Mouse (Mus musculus): ENCODE measurements at regions not wholly inside any gene's neighbourhood (a gene's known extent, or its start where the extent isn't known, plus 50 kb on each side); places are given as distances from the start of the nearest gene placed in this dataset.

DNA sequence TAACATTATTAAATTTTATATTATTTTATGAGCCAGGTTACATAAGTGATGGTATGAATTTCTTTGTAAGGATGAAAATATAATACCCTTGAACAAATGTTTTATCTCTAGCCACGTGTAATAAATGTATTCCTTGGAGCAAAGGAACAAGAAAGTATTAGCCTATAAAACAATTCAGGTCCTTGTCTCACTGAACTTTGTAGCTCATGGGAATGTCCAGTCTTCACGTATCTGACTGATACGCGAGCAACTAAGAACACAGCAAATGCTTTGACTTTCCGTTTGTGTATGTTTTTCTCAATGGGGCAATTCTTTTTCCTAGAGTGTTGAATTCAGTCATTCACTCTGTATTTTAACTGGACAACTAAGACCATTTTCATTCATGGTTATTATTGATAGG is 216.9 kb upstream of the Mettl25 start:
- peak; percentile 51; the same call in 1 of the 2 replicates for ATAC-seq
- no peaks in the 10 kb centered on the region for H3K27me3 ChIP-seq (replicated peaks)
- H3K36me3 ChIP-seq: no peaks in the 10 kb centered on the region
- no peak overlapping the region for H3K4me3 ChIP-seq (replicated peaks)
- H3K4me2 ChIP-seq (replicated peaks): no peak overlapping the region
- no peaks in the 10 kb centered on the region for H3K9me3 ChIP-seq
- no peaks in the 10 kb centered on the region for H3K4me1 ChIP-seq (replicated peaks)
- no peak overlapping the region for H3K9ac ChIP-seq
- no peak overlapping the region for H3K27ac ChIP-seq
- WGBS: 71% methylated on average over 5 of the region's 5 CpGs

DNA sequence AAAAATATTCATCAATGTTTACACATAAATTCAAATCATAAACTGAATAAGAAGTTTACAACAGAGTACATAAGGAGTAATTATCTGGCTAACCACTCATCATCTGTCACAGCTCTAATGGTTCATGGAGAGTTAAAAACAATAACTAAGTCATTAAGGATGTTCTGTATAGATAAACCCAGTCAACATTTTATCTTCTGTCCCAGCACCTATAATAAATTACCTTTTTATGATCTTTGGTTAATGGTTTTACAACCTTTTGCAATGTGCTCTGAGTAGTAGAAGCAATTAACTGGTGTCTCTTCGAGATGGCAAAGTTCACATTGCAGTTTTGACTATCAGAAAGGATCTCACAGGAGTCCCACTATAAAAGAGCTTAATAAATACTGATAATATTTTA is 197.3 kb upstream of the Mettl25 start:
- Histone ChIP-seq H3K9ac (no peak overlapping the region), H3K36me3 (no peaks in the 10 kb centered on the region), H3K27me3 (replicated peaks) (no peaks in the 10 kb centered on the region), H3K9me3 (no peaks in the 10 kb centered on the region), H3K4me3 (replicated peaks) (no peak overlapping the region), H3K4me2 (replicated peaks) (no peak overlapping the region), H3K27ac (no peak overlapping the region), H3K4me1 (replicated peaks) (no peaks in the 10 kb centered on the region)
- ATAC-seq: peak; percentile 89
- 13% methylated on average over 1 of the region's 1 CpGs for WGBS

GRCm38 (mm10) chr10:106038033-106038432 is 196.9 kb upstream of the Mettl25 start:
- Histone ChIP-seq H3K9ac (no peak overlapping the region), H3K36me3 (no peaks in the 10 kb centered on the region), H3K27me3 (replicated peaks) (no peaks in the 10 kb centered on the region), H3K4me1 (replicated peaks) (no peaks in the 10 kb centered on the region), H3K27ac (no peak overlapping the region), H3K4me2 (replicated peaks) (no peak overlapping the region), H3K9me3 (no peaks in the 10 kb centered on the region), H3K4me3 (replicated peaks) (no peak overlapping the region)
- WGBS: 69% methylated on average over 2 of the region's 2 CpGs
- ATAC-seq: peak; percentile 16; the same call in 1 of the 2 replicates

DNA sequence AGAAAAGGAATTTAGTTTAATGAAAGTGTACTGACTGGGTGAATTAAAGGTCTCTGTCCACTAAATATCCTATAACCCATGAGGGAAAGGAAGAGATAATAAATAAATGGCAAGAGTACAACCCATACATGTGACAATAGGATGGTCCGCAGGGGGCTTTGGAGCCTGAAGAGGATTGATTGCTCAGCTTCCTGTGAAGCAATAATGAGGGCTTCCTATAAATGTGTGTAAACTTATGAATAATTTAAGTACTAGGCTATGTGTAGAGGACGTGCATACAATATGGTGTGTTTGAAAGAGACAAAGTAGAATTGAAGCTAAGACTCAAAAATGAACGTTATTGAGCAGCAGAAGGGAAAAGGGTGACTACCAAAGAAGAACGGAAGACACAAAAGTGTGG is 192.2 kb upstream of the Mettl25 start:
- ATAC-seq: no peak
- 84% methylated on average over 4 of the region's 4 CpGs for WGBS
- H3K4me3 ChIP-seq (replicated peaks): no peak overlapping the region

DNA sequence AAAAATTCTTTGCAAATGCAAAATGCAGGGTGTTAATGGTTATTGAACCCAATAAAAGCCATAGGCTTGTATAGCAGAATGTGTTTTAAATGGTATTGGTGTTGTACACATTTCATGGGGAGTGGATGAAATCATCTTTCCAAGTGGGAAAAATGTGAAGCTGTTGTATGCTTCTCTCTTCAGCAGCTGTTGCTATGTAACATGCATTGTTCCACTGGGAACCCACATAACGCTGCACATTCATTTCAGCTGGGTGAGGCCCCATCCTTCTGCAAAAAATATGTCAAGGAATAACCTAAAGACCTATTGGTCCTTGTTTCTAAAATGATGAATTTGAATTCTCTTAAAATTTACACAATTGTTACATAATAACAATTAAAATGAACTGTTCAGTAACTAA is 183.5 kb upstream of the Mettl25 start:
- Histone ChIP-seq H3K4me2 (replicated peaks) (no peak overlapping the region), H3K4me3 (replicated peaks) (no peak overlapping the region), H3K36me3 (no peaks in the 10 kb centered on the region), H3K27me3 (replicated peaks) (no peaks in the 10 kb centered on the region), H3K9ac (no peak overlapping the region), H3K27ac (no peak overlapping the region), H3K9me3 (no peaks in the 10 kb centered on the region), H3K4me1 (replicated peaks) (no peaks in the 10 kb centered on the region)
- ATAC-seq: no peak
- WGBS: 88% methylated on average over 1 of the region's 1 CpGs

More for the DNA sequence above, 192.2 kb upstream of the Mettl25 start:
- Histone ChIP-seq H3K4me2 (replicated peaks) (no peak overlapping the region), H3K9me3 (no peaks in the 10 kb centered on the region), H3K36me3 (no peaks in the 10 kb centered on the region), H3K27me3 (replicated peaks) (no peaks in the 10 kb centered on the region), H3K27ac (no peak overlapping the region), H3K9ac (no peak overlapping the region), H3K4me1 (replicated peaks) (no peaks in the 10 kb centered on the region)

DNA sequence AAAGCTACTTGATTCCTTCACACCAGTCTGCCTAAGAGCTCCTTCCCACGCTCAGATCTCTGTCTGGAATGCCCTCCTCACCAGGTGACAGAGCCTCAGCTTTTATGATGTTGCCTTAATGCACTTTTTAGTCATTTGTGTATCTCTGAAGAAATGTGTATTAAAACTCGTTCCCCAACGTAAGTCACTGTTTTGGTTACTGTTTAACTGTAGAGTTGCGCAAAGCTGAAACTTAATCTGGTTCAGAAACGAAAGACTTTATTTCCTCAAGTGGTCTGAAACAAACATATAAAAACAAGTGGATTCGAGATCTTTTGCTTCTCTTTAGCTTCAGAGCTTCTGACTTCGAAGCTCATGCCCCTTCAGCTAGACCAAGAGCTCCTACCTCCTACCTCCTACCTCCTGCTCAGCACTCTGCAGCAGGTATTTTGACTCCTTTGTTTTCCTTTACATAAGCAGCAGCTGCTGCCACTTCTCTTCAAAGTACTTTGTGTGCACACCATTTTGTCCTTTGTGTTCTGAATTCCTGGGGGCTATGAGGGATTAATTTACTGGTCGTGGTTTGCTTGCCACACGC is 182.5 kb upstream of the Mettl25 start:
- H3K4me1 ChIP-seq (replicated peaks): no peaks in the 10 kb centered on the region
- WGBS: 47% methylated on average over 9 of the region's 9 CpGs
- H3K4me2 ChIP-seq (replicated peaks): no peak overlapping the region
- H3K27me3 ChIP-seq (replicated peaks): no peaks in the 10 kb centered on the region
- no peak overlapping the region for H3K9ac ChIP-seq
- peak; percentile 80 for ATAC-seq
- H3K27ac ChIP-seq: peak overlapping the region; percentile 72
- H3K4me3 ChIP-seq (replicated peaks): no peak overlapping the region
- no peaks in the 10 kb centered on the region for H3K9me3 ChIP-seq
- no peaks in the 10 kb centered on the region for H3K36me3 ChIP-seq

- 85% methylated on average over 1 of the region's 1 CpGs for WGBS
These were observed 174.8 kb upstream of the Mettl25 start for GRCm38 (mm10) chr10:106015965-106016364.

GRCm38 (mm10) chr10:106015436-106015835 is 174.3 kb upstream of the Mettl25 start:
- 67% methylated on average over 1 of the region's 1 CpGs for WGBS
- no peaks in the 10 kb centered on the region for H3K27me3 ChIP-seq (replicated peaks)
- no peaks in the 10 kb centered on the region for H3K4me1 ChIP-seq (replicated peaks)
- H3K27ac ChIP-seq: no peak overlapping the region
- H3K36me3 ChIP-seq: no peaks in the 10 kb centered on the region
- peak; percentile 74 for ATAC-seq
- no peak overlapping the region for H3K9ac ChIP-seq
- no peak overlapping the region for H3K4me2 ChIP-seq (replicated peaks)
- H3K9me3 ChIP-seq: no peaks in the 10 kb centered on the region
- H3K4me3 ChIP-seq (replicated peaks): no peak overlapping the region

More at GRCm38 (mm10) chr10:106015965-106016364, 174.8 kb upstream of the Mettl25 start:
- Histone ChIP-seq H3K4me3 (replicated peaks) (no peak overlapping the region), H3K27me3 (replicated peaks) (no peaks in the 10 kb centered on the region), H3K9ac (no peak overlapping the region), H3K9me3 (no peaks in the 10 kb centered on the region), H3K4me1 (replicated peaks) (no peaks in the 10 kb centered on the region), H3K27ac (no peak overlapping the region), H3K36me3 (no peaks in the 10 kb centered on the region), H3K4me2 (replicated peaks) (no peak overlapping the region)
- ATAC-seq: peak; percentile 53; the same call in 1 of the 2 replicates

- Histone ChIP-seq H3K9me3 (no peaks in the 10 kb centered on the region), H3K27ac (no peak overlapping the region), H3K4me1 (replicated peaks) (no peaks in the 10 kb centered on the region), H3K36me3 (no peaks in the 10 kb centered on the region), H3K9ac (no peak overlapping the region), H3K4me3 (replicated peaks) (no peak overlapping the region), H3K4me2 (replicated peaks) (no peak overlapping the region), H3K27me3 (replicated peaks) (no peaks in the 10 kb centered on the region)
- 65% methylated on average over 2 of the region's 2 CpGs for WGBS
- ATAC-seq: no peak
These were observed 169.0 kb upstream of the Mettl25 start for GRCm38 (mm10) chr10:106010131-106010530.

- Histone ChIP-seq H3K9me3 (no peaks in the 10 kb centered on the region), H3K9ac (no peak overlapping the region), H3K4me1 (replicated peaks) (no peaks in the 10 kb centered on the region), H3K4me3 (replicated peaks) (no peak overlapping the region), H3K36me3 (no peaks in the 10 kb centered on the region), H3K4me2 (replicated peaks) (no peak overlapping the region), H3K27ac (no peak overlapping the region), H3K27me3 (replicated peaks) (no peaks in the 10 kb centered on the region)
- WGBS: 86% methylated on average over 4 of the region's 4 CpGs
- ATAC-seq: no peak
These were observed 166.2 kb upstream of the Mettl25 start for GRCm38 (mm10) chr10:106007331-106007730.

GRCm38 (mm10) chr10:106006861-106007260 is 165.7 kb upstream of the Mettl25 start:
- no peaks in the 10 kb centered on the region for H3K9me3 ChIP-seq
- WGBS: 87% methylated on average over 10 of the region's 10 CpGs
- no peaks in the 10 kb centered on the region for H3K27me3 ChIP-seq (replicated peaks)
- no peaks in the 10 kb centered on the region for H3K36me3 ChIP-seq
- H3K9ac ChIP-seq: no peak overlapping the region
- no peak overlapping the region for H3K4me3 ChIP-seq (replicated peaks)
- no peaks in the 10 kb centered on the region for H3K4me1 ChIP-seq (replicated peaks)
- no peak overlapping the region for H3K4me2 ChIP-seq (replicated peaks)
- ATAC-seq: no peak
- no peak overlapping the region for H3K27ac ChIP-seq

DNA sequence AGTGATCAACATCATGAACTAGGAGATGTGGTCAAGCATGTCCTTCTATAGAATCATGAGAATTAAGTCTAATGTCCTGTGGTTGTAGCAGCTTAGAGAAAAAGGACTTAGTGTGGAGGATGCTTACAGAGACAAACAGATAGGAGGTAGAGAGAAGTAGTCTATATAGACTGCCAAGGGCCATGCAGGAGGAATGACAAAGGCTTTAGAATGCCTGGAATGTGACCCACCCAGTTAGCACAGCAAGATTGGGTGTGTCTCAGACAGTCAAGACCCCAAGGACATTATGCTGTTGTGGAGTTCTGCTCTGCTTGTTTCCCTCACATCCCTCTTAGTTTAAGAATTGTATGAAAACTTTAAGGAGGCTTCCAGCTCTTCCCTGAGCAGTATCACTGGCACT is 164.9 kb upstream of the Mettl25 start:
- Histone ChIP-seq H3K27ac (no peak overlapping the region), H3K36me3 (no peaks in the 10 kb centered on the region), H3K27me3 (replicated peaks) (no peaks in the 10 kb centered on the region), H3K9ac (no peak overlapping the region), H3K9me3 (no peaks in the 10 kb centered on the region), H3K4me1 (replicated peaks) (no peaks in the 10 kb centered on the region), H3K4me3 (replicated peaks) (no peak overlapping the region), H3K4me2 (replicated peaks) (no peak overlapping the region)
- ATAC-seq: no peak

DNA sequence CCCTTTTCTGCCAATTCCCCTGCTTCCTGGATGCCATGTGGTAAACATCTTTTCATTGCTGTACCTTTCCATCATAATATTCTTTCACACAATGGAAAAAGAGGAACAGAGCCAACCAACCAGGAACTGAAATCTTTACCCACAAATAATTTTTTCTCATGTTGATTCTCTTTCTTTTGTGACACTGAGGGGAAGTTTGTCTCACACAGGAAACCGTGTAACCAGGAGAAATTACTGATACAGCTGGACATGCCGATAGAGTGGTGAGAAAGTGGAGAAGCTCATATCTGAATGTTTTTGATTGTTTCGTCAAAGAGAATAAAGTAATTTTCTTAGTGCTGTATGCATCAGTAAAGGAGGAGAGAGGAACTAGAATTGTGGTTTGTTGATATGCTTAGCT is 116.3 kb upstream of the Mettl25 start:
- Histone ChIP-seq H3K27me3 (replicated peaks) (no peaks in the 10 kb centered on the region), H3K4me2 (replicated peaks) (no peak overlapping the region), H3K9me3 (no peaks in the 10 kb centered on the region), H3K27ac (no peak overlapping the region), H3K9ac (no peak overlapping the region), H3K4me3 (replicated peaks) (no peak overlapping the region), H3K36me3 (no peaks in the 10 kb centered on the region), H3K4me1 (replicated peaks) (no peaks in the 10 kb centered on the region)
- WGBS: 79% methylated on average over 3 of the region's 3 CpGs
- no peak for ATAC-seq
